ENCODE assay signal across 16 mouse cellular contexts in the genomic region with DNA sequence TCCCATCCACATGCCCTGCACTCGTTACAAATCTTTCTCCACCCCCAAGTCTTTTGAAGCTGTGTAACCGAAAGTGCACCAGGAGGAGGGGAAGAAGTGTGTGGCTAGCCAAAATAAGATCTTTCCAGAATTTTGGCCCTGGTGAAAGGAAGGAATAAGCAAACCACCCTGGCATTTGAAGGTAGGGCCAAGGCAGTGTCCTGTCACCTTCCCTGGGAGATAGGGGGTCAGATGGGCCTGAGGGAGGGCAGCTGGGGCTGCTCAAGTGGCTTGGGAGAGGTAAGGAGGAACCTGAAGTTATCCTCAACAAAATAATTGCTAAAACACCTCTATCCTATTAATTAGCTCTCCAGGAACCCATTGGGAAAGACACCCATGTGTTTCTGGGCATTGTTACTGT. TPM values are rescaled to one million over a fixed set of nuclear protein-coding genes. Genes with fewer than 3 reads are reported as not detected.
A peak's percentile ranks its signal among the peaks of the same experiment; 100 is the strongest.
DNase-seq lines count a peak whose midpoint lies in the region; ATAC-seq and TF ChIP-seq lines count a peak whose summit lies in the region.
"Had no signal": no experiment of that assay in that cellular context is flagged by ENCODE, and none has a peak within 500 bp of the region (broad histone marks: within the 10 kb centered on the region; RNA-seq: fewer than 3 reads in every experiment).

No protein-coding gene starts in this region.

- H3K9ac ChIP-seq in lung, embryonic 14.5 days: no peak overlapping the region
- no peak overlapping the region for H3K9ac ChIP-seq in MEL (ENCODE audit: control insufficient read depth, low read depth, low read length, poor library complexity, severe bottlenecking)
- H3K9ac ChIP-seq: forebrain, embryonic 13.5 days; limb, embryonic 12.5 days had no signal

- peaks cover 12% of the 10 kb centered on the region for H3K79me2 ChIP-seq in MEL (ENCODE audit: control insufficient read depth, insufficient read depth, low read length, poor library complexity)

- no peak for ATAC-seq in lung, embryonic 14.5 days (ENCODE audit: insufficient read depth)
- ATAC-seq: forebrain, embryonic 13.5 days had no signal

- H3K4me3 ChIP-seq in kidney, adult 2 months (ENCODE audit: insufficient read depth, low read depth, low read length): no peak overlapping the region
- H3K4me3 ChIP-seq in lung, embryonic 14.5 days (ENCODE audit: low read depth, low read length): no peak overlapping the region
- no peak overlapping the region for H3K4me3 ChIP-seq in lung, adult 2 months (replicated peaks; ENCODE audit: extremely low read depth, low read depth, low read length)
- H3K4me3 ChIP-seq in MEL (ENCODE audit: control insufficient read depth in 1 of 2, insufficient read depth in 1 of 2, low read depth in 2 of 2, low read length in 2 of 2): no peak overlapping the region
- H3K4me3 ChIP-seq: forebrain, embryonic 13.5 days; limb, embryonic 12.5 days had no signal

- H3K36me3 ChIP-seq in kidney, adult 2 months (ENCODE audit: control insufficient read depth, insufficient read depth, low read length): no peaks in the 10 kb centered on the region
- no peaks in the 10 kb centered on the region for H3K36me3 ChIP-seq in lung, embryonic 14.5 days (ENCODE audit: insufficient read depth)
- H3K36me3 ChIP-seq in MEL (ENCODE audit: control insufficient read depth in 1 of 2, insufficient read depth in 2 of 2, low read length in 2 of 2): peaks cover 0 to 6% of the 10 kb centered on the region in 2 experiments; a peak in 2 of 4 replicates
- H3K36me3 ChIP-seq: limb, embryonic 12.5 days had no signal

- no peaks in the 10 kb centered on the region for H3K9me3 ChIP-seq in lung, embryonic 14.5 days (ENCODE audit: low read depth, low read length)
- no peaks in the 10 kb centered on the region for H3K9me3 ChIP-seq in MEL (replicated peaks; ENCODE audit: insufficient read depth, low read length)
- H3K9me3 ChIP-seq: limb, embryonic 12.5 days had no signal

- WGBS in kidney, adult 2 months: 57% methylated on average over 2 of the region's 2 CpGs
- WGBS in lung, embryonic 14.5 days: 23% methylated on average over 2 of the region's 2 CpGs
- WGBS in lung, adult 2 months: 35% methylated on average over 2 of the region's 2 CpGs

- no peaks in the 10 kb centered on the region for H3K4me1 ChIP-seq in kidney, adult 2 months (ENCODE audit: control insufficient read depth, insufficient read depth, low read length)
- 0 out of 2 replicates have a peak, but pooled peaks cover 3% of the 10 kb centered on the region for H3K4me1 ChIP-seq in lung, embryonic 14.5 days (ENCODE audit: insufficient read depth)
- peaks cover 15% of the 10 kb centered on the region for H3K4me1 ChIP-seq in lung, adult 2 months (ENCODE audit: control insufficient read depth, insufficient read depth, low read length)
- peaks cover 3 to 23% of the 10 kb centered on the region in 2 experiments; a peak in 3 of 4 replicates for H3K4me1 ChIP-seq in MEL (ENCODE audit: control insufficient read depth in 1 of 2, insufficient read depth in 2 of 2, low read length in 2 of 2)

- no peak overlapping the region for H3K4me2 ChIP-seq in lung, embryonic 14.5 days
- H3K4me2 ChIP-seq: forebrain, embryonic 13.5 days; limb, embryonic 12.5 days had no signal

- TF ChIP-seq RAD21 in MEL (IDR thresholded peaks at IDR 0.05; ENCODE audit: low read depth, low read length): no peak

- peak overlapping the region; percentile 78 for H3K27ac ChIP-seq in kidney, adult 2 months (ENCODE audit: insufficient read depth, low read depth, low read length)
- peak overlapping the region; percentile 20; the same call in 1 of the 2 replicates for H3K27ac ChIP-seq in lung, embryonic 14.5 days (ENCODE audit: low read depth)
- peak overlapping the region; percentile 26 for H3K27ac ChIP-seq in MEL (ENCODE audit: control insufficient read depth, low read depth, low read length)
- H3K27ac ChIP-seq: forebrain, embryonic 13.5 days; limb, embryonic 12.5 days had no signal

- DNase-seq in heart, adult 11 months: peak; percentile 92
- DNase-seq in heart, adult 8-10 months (ENCODE audit: low spot score): no peak
- no peak for DNase-seq in kidney, adult 2 months
- DNase-seq in kidney, adult 18-20 months: no peak
- DNase-seq in lung, embryonic 14.5 days: no peak
- DNase-seq in lung, adult 2 months: no peak
- DNase-seq in MEL (ENCODE audit: low read depth, low spot score): no peak
- DNase-seq in adrenal gland, postnatal 10 days: no peak
- DNase-seq: layer of hippocampus, postnatal 36 days; right cerebral cortex, adult 18-20 months; spleen, adult 18-20 months; thymus, postnatal 4 days had no signal

- no peak for TF ChIP-seq POLR2A in kidney, adult 2 months (IDR thresholded peaks at IDR 0.05; ENCODE audit: low read depth, low read length)
- TF ChIP-seq POLR2A in lung, adult 2 months (IDR thresholded peaks at IDR 0.05; ENCODE audit: borderline replicate concordance, extremely low read depth, low read depth, low read length): no peak
- TF ChIP-seq POLR2A in MEL (IDR thresholded peaks at IDR 0.05; ENCODE audit: control insufficient read depth in 1 of 2, insufficient read depth in 1 of 2, low read depth in 1 of 2, low read length in 2 of 2, poor library complexity in 1 of 2): no peak

- no peak for TF ChIP-seq EP300 in MEL (IDR thresholded peaks at IDR 0.05; ENCODE audit: low read depth in 1 of 2, low read length in 2 of 2)

- no peaks in the 10 kb centered on the region; the same call in none of the 2 replicates for H3K27me3 ChIP-seq in kidney, adult 2 months (replicated peaks; ENCODE audit: control insufficient read depth, insufficient read depth, low read length)
- H3K27me3 ChIP-seq in lung, embryonic 14.5 days (ENCODE audit: insufficient read depth, low read length): peaks cover 22% of the 10 kb centered on the region
- peaks cover 0 to 1% of the 10 kb centered on the region in 2 experiments; a peak in 2 of 4 replicates for H3K27me3 ChIP-seq in MEL (ENCODE audit: control insufficient read depth in 1 of 2, insufficient read depth in 2 of 2, low read length in 2 of 2)

- no peak for TF ChIP-seq CTCF in kidney, adult 2 months (conservative IDR thresholded peaks at IDR 0.05; ENCODE audit: insufficient read depth, insufficient read length, low read depth, low read length)
- no peak for TF ChIP-seq CTCF in lung, embryonic 14.5 days (IDR thresholded peaks at IDR 0.05; ENCODE audit: low read depth)
- TF ChIP-seq CTCF in lung, adult 2 months (IDR thresholded peaks at IDR 0.05; ENCODE audit: insufficient read depth, low read length): no peak
- TF ChIP-seq CTCF in MEL (IDR thresholded peaks at IDR 0.05 in 2 of 3, conservative IDR thresholded peaks at IDR 0.05 in 1 of 3; ENCODE audit: control insufficient read depth in 1 of 3, insufficient read depth in 1 of 3, low read depth in 2 of 3, low read length in 3 of 3, poor library complexity in 1 of 3, severe bottlenecking in 1 of 3): no peak

TF ChIP-seq in MEL, 35 proteins besides CTCF, POLR2A, EP300 and RAD21 (continues in another document):
- TF ChIP-seq NRF1 (IDR thresholded peaks at IDR 0.05; ENCODE audit: insufficient read depth, low read depth, low read length, poor library complexity, severe bottlenecking): no peak
- no peak for TF ChIP-seq MAX (IDR thresholded peaks at IDR 0.05; ENCODE audit: low read length)
- no peak for TF ChIP-seq NELFE (IDR thresholded peaks at IDR 0.05; ENCODE audit: low read depth, low read length)
- TF ChIP-seq CHD2 (IDR thresholded peaks at IDR 0.05; ENCODE audit: low read length): no peak
- no peak for TF ChIP-seq ELF1 (IDR thresholded peaks at IDR 0.05; ENCODE audit: low read depth, low read length)
- no peak for TF ChIP-seq JUND (IDR thresholded peaks at IDR 0.05; ENCODE audit: low read depth, low read length)
- no peak for TF ChIP-seq GATA1 (IDR thresholded peaks at IDR 0.05; ENCODE audit: low read depth, low read length)
- no peak for TF ChIP-seq MAFK (IDR thresholded peaks at IDR 0.05; ENCODE audit: borderline replicate concordance, low read depth, low read length)
- TF ChIP-seq BHLHE40 (IDR thresholded peaks at IDR 0.05; ENCODE audit: borderline replicate concordance, low read depth, low read length): no peak
- no peak for TF ChIP-seq SMC3 (IDR thresholded peaks at IDR 0.05; ENCODE audit: low read depth, low read length)
- TF ChIP-seq ZC3H11A (IDR thresholded peaks at IDR 0.05; ENCODE audit: low read depth, low read length): no peak
- TF ChIP-seq MEF2A (IDR thresholded peaks at IDR 0.05; ENCODE audit: extremely low read depth, insufficient replicate concordance, low read depth, low read length, poor library complexity, severe bottlenecking): no peak
- no peak for TF ChIP-seq USF1 (IDR thresholded peaks at IDR 0.05; ENCODE audit: low read depth, low read length)
- TF ChIP-seq SIN3A (IDR thresholded peaks at IDR 0.05; ENCODE audit: low read length): no peak

RNA-seq across cellular contexts. Expression of a gene that starts 2.6 kb away (rescaled TPM):
- total RNA-seq in heart, adult 8-10 months (2022): 10 to 100 TPM; 36.3 to 53.5 (median 43.5) TPM
- polyA plus RNA-seq in kidney, adult 2 months (2012; rRNA removed): 18.0 and 19.5 TPM in 2 replicates
- 3.2 and 3.9 TPM in 2 replicates for polyA plus RNA-seq in lung, embryonic 14.5 days (2014; fragmentation: Nextera tagmentation; extraction: Ambion mirVana)
- 103 and 141 TPM in 2 replicates for polyA plus RNA-seq in lung, adult 2 months (2012; rRNA removed)
- total RNA-seq in MEL (2012; rRNA removed): 7.8 and 14.2 TPM in 2 replicates
- polyA plus RNA-seq in MEL (2012; ENCODE audit: insufficient read depth in 1 of 2, insufficient read length in 2 of 2, low read depth in 1 of 2, low replicate concordance in 2 of 2, missing spikeins in 1 of 2): 10 to 100 TPM in 1 of 2 experiments, not detected in 1; 20.3 TPM
- 10 to 100 TPM; 54.1 to 67.5 TPM for total RNA-seq in adrenal gland, postnatal 10 days (2021)
- total RNA-seq: monocyte, adult 5-6 weeks; neutrophil, adult 5-6 weeks had no signal

RNA-seq across cellular contexts. Expression of a gene that starts 19.6 kb away (rescaled TPM):
- 10 to 100 TPM; 10.9 to 12.7 (median 11.8) TPM for total RNA-seq in heart, adult 8-10 months (2022)
- polyA plus RNA-seq in kidney, adult 2 months (2012; rRNA removed): 26.0 and 30.0 TPM in 2 replicates
- polyA plus RNA-seq in lung, embryonic 14.5 days (2014; fragmentation: Nextera tagmentation; extraction: Ambion mirVana): 12.7 and 14.2 TPM in 2 replicates
- polyA plus RNA-seq in lung, adult 2 months (2012; rRNA removed): 57.7 and 62.4 TPM in 2 replicates
- total RNA-seq in MEL (2012; rRNA removed): 8.4 and 9.1 TPM in 2 replicates
- polyA plus RNA-seq in MEL (2012; ENCODE audit: insufficient read depth in 1 of 2, insufficient read length in 2 of 2, low read depth in 1 of 2, low replicate concordance in 2 of 2, missing spikeins in 1 of 2): 10 to 100 TPM in 1 of 2 experiments, not detected in 1; 28.1 TPM
- total RNA-seq in adrenal gland, postnatal 10 days (2021): 10 to 100 TPM; 26.6 to 29.5 TPM

RNA-seq across cellular contexts. Expression of a gene that starts 43.1 kb away (rescaled TPM):
- under 1 TPM in 3 of 4 experiments, not detected in 1; 0.09 to 0.25 (median 0.09) TPM for total RNA-seq in heart, adult 8-10 months (2022)
- 0.29 and 0.59 TPM in 2 replicates for polyA plus RNA-seq in kidney, adult 2 months (2012; rRNA removed)
- polyA plus RNA-seq in lung, embryonic 14.5 days (2014; fragmentation: Nextera tagmentation; extraction: Ambion mirVana): 0.57 and 0.60 TPM in 2 replicates
- 0.10 and 0.11 TPM in 2 replicates for polyA plus RNA-seq in lung, adult 2 months (2012; rRNA removed)
- total RNA-seq in MEL (2012; rRNA removed): 0.04 TPM in 1 of 2 replicates, not detected in the other
- polyA plus RNA-seq in MEL (2012; ENCODE audit: insufficient read depth in 1 of 2, insufficient read length in 2 of 2, low read depth in 1 of 2, low replicate concordance in 2 of 2, missing spikeins in 1 of 2): under 1 TPM in 1 of 2 experiments, not detected in 1; 0.01 TPM
- 10 to 100 TPM in 1 of 2 experiments, 1 to 10 TPM in 1; 6.9 to 12.7 TPM for total RNA-seq in adrenal gland, postnatal 10 days (2021)
- total RNA-seq: monocyte, adult 5-6 weeks; neutrophil, adult 5-6 weeks had no signal

Comparison
In these comparisons a context has a peak if more than half of its experiments do, and no peak if none do; other contexts are left out.
1. H3K27ac ChIP-seq: peak in every context shown above with its lines; median percentile 78 in kidney, adult 2 months; 26 in MEL; 20 in lung, embryonic 14.5 days.